Mouse (Mus musculus) lung, embryonic 14.5 days (tissue): ENCODE data around the gene Abcf1. TPM values are rescaled to one million over a fixed set of nuclear protein-coding genes. Genes with fewer than 3 reads are reported as not detected.

Experiments used
- ATAC-seq: fragments of 200-750 bp; cut with Nextera tagmentation; 2 replicates; pipeline ENCODE4 v1.8.0; 2017; ENCODE audit warnings: mild to moderate bottlenecking, moderate TSS enrichment, moderate library complexity; ENCODE audit not compliant: insufficient read depth
- DNase-seq: peaks from one replicate; pipeline ENCODE4 v3.0.0-alpha.2; 2015
- H3K27ac ChIP-seq: fragments of 300-500 bp; sonication (generic); 2 replicates; pipeline ENCODE4 v1.5.1; 2014; ENCODE audit warnings: low read depth, mild to moderate bottlenecking, moderate library complexity
- H3K27me3 ChIP-seq: fragments of 300-500 bp; sonication (generic); 2 replicates; pipeline ENCODE4 v1.6.1; 2014; ENCODE audit warnings: low read length, control low read depth; ENCODE audit not compliant: insufficient read depth
- H3K36me3 ChIP-seq: fragments of 300-500 bp; sonication (generic); 2 replicates; pipeline ENCODE4 v1.6.1; 2014; ENCODE audit warnings: control low read depth; ENCODE audit not compliant: insufficient read depth
- H3K4me1 ChIP-seq: fragments of 300-500 bp; sonication (generic); 2 replicates; pipeline ENCODE4 v1.6.1; 2014; ENCODE audit warnings: antibody characterized with exemption, control low read depth; ENCODE audit not compliant: insufficient read depth
- H3K4me2 ChIP-seq: fragments of 300-500 bp; sonication (generic); 2 replicates; pipeline ENCODE4 v1.6.1; 2014; ENCODE audit warnings: mild to moderate bottlenecking
- H3K4me3 ChIP-seq: fragments of 300-500 bp; sonication (generic); 2 replicates; pipeline ENCODE4 v1.5.1; 2014; ENCODE audit warnings: low read depth, low read length
- H3K9ac ChIP-seq: fragments of 300-500 bp; sonication (generic); 2 replicates; pipeline ENCODE4 v1.6.1; 2014
- H3K9me3 ChIP-seq: fragments of 300-500 bp; sonication (generic); 2 replicates; pipeline ENCODE4 v1.6.1; 2016; ENCODE audit warnings: low read depth, low read length, control low read depth
- CTCF ChIP-seq: IDR thresholded peaks from 2 replicates; pipeline ENCODE4 v1.5.1; 2016; ENCODE audit warnings: antibody characterized with exemption, low read depth
- WGBS: fragments of 180-500 bp; shearing (Covaris S2); extraction: QIAGEN DNeasy Blood & Tissue Kit; methylation state at CpG from one replicate; pipeline ENCODE4 v1.1.7; 2014; 5-methylcytosine and 5-hydroxymethylcytosine counted together
- polyA plus RNA-seq: library from polyadenylated mRNA; unstranded; fragments of >200 nt; fragmentation: Nextera tagmentation; extraction: Ambion mirVana; gene quantifications from 2 replicates; pipeline ENCODE4 v1.2.1, GENCODE M21; 2014

The Abcf1 gene
- polyA plus RNA-seq, 1 experiment from 2014 or later, result 86.6 TPM

DNA sequence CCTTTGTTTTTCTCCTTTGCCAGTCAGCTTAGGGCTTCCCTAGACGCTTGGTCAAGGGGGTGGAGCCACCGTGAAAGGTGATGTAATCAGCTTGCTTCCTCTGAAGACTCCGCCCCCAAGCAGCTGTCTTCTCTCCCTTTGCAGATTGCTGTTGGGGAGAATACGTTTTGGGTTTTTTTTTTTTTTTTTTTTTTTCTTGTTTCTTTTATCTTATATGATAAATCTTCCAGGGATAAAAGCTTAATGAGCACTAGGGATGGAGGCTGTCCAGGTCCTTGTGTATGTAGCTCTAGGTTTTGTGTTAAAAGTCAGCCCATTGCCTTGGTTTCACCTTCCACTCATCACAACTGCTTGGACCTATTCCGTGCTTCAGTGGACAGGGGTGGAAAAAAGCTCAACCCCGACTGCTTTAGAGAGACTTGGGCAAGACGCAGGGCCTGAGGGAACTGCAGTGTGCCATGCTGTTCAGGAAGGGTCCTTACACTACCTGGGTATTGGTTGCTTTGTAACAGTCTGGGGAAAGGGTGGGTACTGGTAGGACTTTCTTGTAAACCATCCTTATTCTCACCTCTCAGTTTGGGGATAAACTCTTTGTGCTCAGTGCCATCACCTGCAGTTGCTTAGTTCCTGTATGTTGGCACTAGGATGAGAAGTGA is 50.4 kb downstream of the Abcf1 start:
- H3K27ac ChIP-seq, result peak overlapping the region; percentile 99
- no peaks in the 10 kb centered on the region for H3K27me3 ChIP-seq
- H3K9ac ChIP-seq, result peak overlapping the region; percentile 96
- DNase-seq, result peak; percentile 100
- H3K9me3 ChIP-seq, result no peaks in the 10 kb centered on the region
- peaks cover 33% of the 10 kb centered on the region for H3K36me3 ChIP-seq
- 7% methylated on average over 7 of the region's 7 CpGs for WGBS
- TF ChIP-seq CTCF, result no peak
- H3K4me2 ChIP-seq, result peak overlapping the region; percentile 100
- ATAC-seq, result peak; percentile 38
- peaks cover 11% of the 10 kb centered on the region for H3K4me1 ChIP-seq
- H3K4me3 ChIP-seq, result peak overlapping the region; percentile 79

DNA sequence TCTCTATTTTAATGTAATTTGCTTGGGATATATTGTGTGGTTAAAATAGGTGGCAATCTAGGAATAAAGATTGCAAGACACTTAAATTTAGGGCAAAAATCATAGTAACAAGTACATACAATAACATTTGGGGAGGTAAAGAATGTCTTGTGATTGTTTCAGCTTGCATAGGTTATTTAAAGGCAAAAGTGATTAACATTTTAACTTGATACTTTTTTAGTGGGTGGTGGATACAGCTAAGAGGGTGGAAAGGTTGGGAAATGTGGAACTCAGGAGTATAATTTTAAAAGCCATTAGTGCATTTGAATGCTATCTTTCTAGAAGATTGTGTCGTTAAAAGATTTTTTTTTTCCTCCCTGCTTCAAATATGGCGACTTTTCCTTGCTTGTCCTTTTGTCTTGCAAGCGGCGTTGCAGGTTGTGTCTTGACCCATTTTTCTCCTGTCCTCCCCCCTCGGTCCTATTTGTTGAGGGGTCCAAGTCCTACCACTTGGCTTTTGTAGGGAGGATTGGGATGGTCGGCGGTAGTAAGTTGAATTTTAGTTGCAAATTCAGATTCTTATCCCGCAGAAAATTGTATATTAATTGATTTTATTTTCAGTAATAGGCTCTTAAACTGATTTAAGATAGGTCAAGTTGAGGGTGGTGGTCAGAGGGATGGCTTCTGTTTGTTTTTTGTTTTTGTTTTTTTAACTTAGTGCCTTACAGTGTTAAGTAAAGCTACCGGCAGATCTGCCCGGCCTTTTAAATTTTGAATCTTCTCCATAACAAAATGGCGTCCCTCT is 51.1 kb downstream of the Abcf1 start:
- 1% methylated on average over 11 of the region's 11 CpGs for WGBS
- DNase-seq, result peak; percentile 81
- no peak for ATAC-seq

DNA sequence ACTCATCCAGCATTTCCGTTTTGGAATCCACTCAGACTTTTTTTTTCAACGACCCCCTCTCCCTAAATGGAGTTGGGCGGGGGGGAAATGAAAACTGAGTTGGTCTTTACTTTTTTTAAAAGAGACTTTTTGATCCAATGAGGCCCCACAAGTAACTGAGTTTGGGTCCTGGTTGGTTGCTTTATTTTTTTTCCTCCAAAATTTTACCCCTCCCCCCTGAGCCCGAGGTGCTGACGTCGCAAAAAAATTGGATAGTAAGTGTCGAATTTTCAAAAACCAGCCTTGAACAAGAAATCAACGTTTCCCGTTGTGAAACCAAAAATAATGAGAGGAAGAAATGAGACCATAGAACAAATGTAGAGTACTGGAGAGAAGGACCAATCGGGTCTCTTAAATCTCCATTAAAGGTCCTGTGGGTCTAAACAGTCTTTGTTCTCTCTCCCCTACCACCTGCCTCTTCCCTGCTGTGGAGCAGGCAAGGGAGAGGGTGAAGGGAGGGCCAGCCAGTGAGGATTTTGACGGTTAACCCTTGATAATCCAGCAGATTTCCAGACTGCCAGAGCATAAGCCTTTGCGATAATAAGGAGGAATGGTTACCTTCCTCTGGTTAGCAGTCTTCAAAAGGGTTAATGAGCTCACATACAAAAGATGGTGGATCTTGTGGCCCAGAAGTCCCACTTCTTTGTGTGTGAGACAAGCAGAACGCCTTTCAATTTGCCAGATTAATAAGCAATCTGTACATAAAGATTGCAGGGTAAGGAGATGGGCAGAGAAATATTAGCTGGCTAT is 51.9 kb downstream of the Abcf1 start:
- WGBS, result 0% methylated on average over 13 of the region's 13 CpGs
- Histone ChIP-seq H3K9ac (peak overlapping the region; percentile 96), H3K9me3 (no peaks in the 10 kb centered on the region)

More for the DNA sequence above, 51.1 kb downstream of the Abcf1 start:
- peaks cover 11% of the 10 kb centered on the region for H3K4me1 ChIP-seq
- no peaks in the 10 kb centered on the region for H3K9me3 ChIP-seq
- no peak for TF ChIP-seq CTCF
- H3K27ac ChIP-seq, result peak overlapping the region; percentile 99
- H3K4me2 ChIP-seq, result peak overlapping the region; percentile 100
- peak overlapping the region; percentile 79 for H3K4me3 ChIP-seq
- peak overlapping the region; percentile 96 for H3K9ac ChIP-seq
- no peaks in the 10 kb centered on the region for H3K27me3 ChIP-seq
- H3K36me3 ChIP-seq, result peaks cover 29% of the 10 kb centered on the region

DNA sequence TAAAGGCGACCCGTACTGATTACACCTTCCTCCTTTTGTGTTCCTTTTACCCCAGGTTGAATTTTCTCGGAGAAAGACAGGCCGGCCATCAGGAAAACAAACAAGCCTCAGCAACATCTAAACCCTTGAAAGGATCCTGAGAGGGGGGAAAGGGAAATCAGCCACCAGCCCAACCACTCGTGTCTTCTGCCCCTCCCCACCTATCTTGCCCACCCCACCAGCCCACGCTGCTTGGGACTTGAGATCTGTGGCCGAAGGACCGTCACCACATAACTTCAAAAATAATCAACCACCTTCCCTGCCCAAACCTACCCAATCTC is 52.5 kb downstream of the Abcf1 start:
- H3K4me2 ChIP-seq, result peak overlapping the region; percentile 100
- peaks cover 11% of the 10 kb centered on the region for H3K4me1 ChIP-seq
- WGBS, result 0% methylated on average over 8 of the region's 8 CpGs
- peak overlapping the region; percentile 99 for H3K27ac ChIP-seq
- no peaks in the 10 kb centered on the region for H3K9me3 ChIP-seq
- H3K9ac ChIP-seq, result peak overlapping the region; percentile 96
- H3K27me3 ChIP-seq, result no peaks in the 10 kb centered on the region
- ATAC-seq, result no peak
- DNase-seq, result peak; percentile 58
- peaks cover 35% of the 10 kb centered on the region for H3K36me3 ChIP-seq
- peak overlapping the region; percentile 79 for H3K4me3 ChIP-seq
- TF ChIP-seq CTCF, result no peak

More for the DNA sequence above, 51.9 kb downstream of the Abcf1 start:
- Histone ChIP-seq H3K4me3 (peak overlapping the region; percentile 79), H3K4me2 (peak overlapping the region; percentile 100), H3K27me3 (no peaks in the 10 kb centered on the region), H3K27ac (peak overlapping the region; percentile 99), H3K4me1 (peaks cover 11% of the 10 kb centered on the region), H3K36me3 (peaks cover 32% of the 10 kb centered on the region)
- DNase-seq, result peak; percentile 77
- no peak for ATAC-seq
- TF ChIP-seq CTCF, result no peak

DNA sequence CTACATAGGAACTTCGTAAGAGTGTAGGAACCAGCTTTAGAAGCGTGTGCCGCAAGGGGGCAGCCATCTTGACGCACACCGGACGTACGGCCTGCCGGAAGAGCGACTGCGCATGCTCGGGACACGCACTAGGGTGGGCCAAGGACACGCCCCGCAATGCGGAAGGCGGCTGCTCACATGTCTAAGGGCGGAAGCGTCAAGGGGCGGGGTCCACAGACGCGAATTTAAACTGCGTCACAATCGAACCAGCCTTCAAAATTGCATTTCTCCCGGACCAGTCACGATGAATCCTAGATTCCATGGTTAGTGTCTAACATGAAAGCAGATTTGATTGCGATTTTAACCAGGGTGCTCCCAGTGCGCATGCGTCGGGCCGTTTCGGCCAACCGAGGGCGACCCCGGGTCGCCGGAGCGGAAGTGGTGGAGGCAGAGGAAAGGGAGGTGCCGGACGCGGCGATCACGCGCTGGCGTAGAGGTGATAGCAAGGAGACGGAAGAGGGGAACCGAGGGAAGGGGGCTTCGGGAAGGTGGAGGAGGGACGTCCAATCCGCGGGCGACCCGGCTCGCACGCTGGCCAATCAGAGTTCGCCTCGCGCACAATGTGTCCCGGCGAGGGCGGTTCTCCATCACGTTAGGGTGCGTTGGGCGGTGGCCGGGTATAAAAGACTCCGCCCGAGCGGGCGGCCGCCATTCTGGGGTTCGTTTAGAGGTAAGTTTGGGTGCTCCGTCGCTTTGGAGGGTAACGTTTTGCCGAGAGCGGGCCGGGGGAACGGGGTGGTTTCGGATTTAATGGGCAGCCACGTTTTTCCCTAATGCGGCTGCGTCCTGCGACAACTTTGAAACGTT is 53.0 kb downstream of the Abcf1 start, which contains the start of the genes Mrps18b and Ppp1r10:
Gene Mrps18b (minus strand): TSS at position 93 of the 846 bp plus-strand sequence.
Gene Ppp1r10 (plus strand): TSS at position 138 of the 846 bp plus-strand sequence.
- peak within 1 kb of the TSS; percentile 96 for H3K9ac ChIP-seq
- H3K9me3 ChIP-seq, result no peaks in the 10 kb centered on the region
- H3K4me1 ChIP-seq, result peaks cover 11% of the 10 kb centered on the region
- peak; percentile 100 for DNase-seq
- TF ChIP-seq CTCF, result peak; percentile 78
- peaks cover 39% of the 10 kb centered on the region for H3K36me3 ChIP-seq
- no peaks in the 10 kb centered on the region for H3K27me3 ChIP-seq
- H3K27ac ChIP-seq, result peak within 1 kb of the TSS; percentile 99
- under 1% methylated on average over 83 of the region's 83 CpGs for WGBS
- H3K4me2 ChIP-seq, result peak within 1 kb of the TSS; percentile 100
- ATAC-seq, result peak; percentile 95
- peak within 1 kb of the TSS; percentile 79 for H3K4me3 ChIP-seq
